ENCODE assay signal across 13 mouse cellular contexts in the genomic region with DNA sequence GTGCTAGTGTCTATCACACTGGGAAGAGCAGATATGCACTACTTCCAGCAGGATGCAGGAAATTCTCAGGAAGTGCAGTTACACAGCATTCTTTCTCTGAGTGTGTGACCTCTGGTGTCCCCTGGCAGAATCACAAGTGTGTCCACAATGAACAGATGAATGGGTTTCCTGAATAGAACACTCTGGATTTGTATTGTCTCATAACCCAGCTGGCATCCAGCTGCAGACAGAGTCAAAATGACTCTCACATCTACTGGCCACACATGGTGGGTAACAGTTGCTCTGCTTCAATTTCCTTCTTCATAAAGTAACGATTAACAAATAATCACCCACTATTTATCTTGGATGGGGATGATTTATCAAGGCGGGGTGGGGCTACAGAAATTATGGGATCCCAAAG. TPM values are rescaled to one million over a fixed set of nuclear protein-coding genes. Genes with fewer than 3 reads are reported as not detected.
A peak's percentile ranks its signal among the peaks of the same experiment; 100 is the strongest.
DNase-seq lines count a peak whose midpoint lies in the region; ATAC-seq and TF ChIP-seq lines count a peak whose summit lies in the region.
"Had no signal": no experiment of that assay in that cellular context is flagged by ENCODE, and none has a peak within 500 bp of the region (broad histone marks: within the 10 kb centered on the region; RNA-seq: fewer than 3 reads in every experiment).

No protein-coding gene starts in this region.

- no peak for DNase-seq in heart, postnatal 0 days (ENCODE audit: low spot score)
- peak; percentile 45 for DNase-seq in Muller cell, postnatal 12 days (ENCODE audit: inconsistent ontology term)
- peak; percentile 24 for DNase-seq in forebrain, postnatal 0 days
- peak; percentile 43 for DNase-seq in lung, postnatal 25 days (ENCODE audit: low spot score)
- no peak for DNase-seq in adrenal gland, postnatal 10 days
- no peak for DNase-seq in gastrocnemius, postnatal 4 days (ENCODE audit: low spot score in 2 of 2)
- DNase-seq in cerebellum, adult 8-10 months, result no peak
- DNase-seq: thymus, adult 2 months had no signal

- H3K27ac ChIP-seq in heart, postnatal 0 days (ENCODE audit: low read depth), result no peak overlapping the region
- H3K27ac ChIP-seq in heart, embryonic 11.5 days (ENCODE audit: low read depth, low read length), result no peak overlapping the region
- peak overlapping the region; percentile 79 for H3K27ac ChIP-seq in forebrain, postnatal 0 days (ENCODE audit: low read depth, low read length)
- H3K27ac ChIP-seq: embryonic facial prominence, embryonic 15.5 days had no signal

- H3K27me3 ChIP-seq in heart, postnatal 0 days (ENCODE audit: control insufficient read depth, insufficient read depth, low read length), result no peaks in the 10 kb centered on the region
- H3K27me3 ChIP-seq in heart, embryonic 11.5 days (ENCODE audit: control insufficient read depth, insufficient read depth, low read length), result no peaks in the 10 kb centered on the region
- H3K27me3 ChIP-seq in forebrain, postnatal 0 days (ENCODE audit: insufficient read depth, low read length), result no peaks in the 10 kb centered on the region
- H3K27me3 ChIP-seq: embryonic facial prominence, embryonic 15.5 days had no signal

- no peak overlapping the region for H3K4me3 ChIP-seq in heart, postnatal 0 days (ENCODE audit: low read depth, low read length)
- H3K4me3 ChIP-seq in heart, embryonic 11.5 days (ENCODE audit: low read depth, low read length), result no peak overlapping the region
- no peak overlapping the region for H3K4me3 ChIP-seq in forebrain, postnatal 0 days (ENCODE audit: low read depth, low read length)
- H3K4me3 ChIP-seq: embryonic facial prominence, embryonic 15.5 days had no signal

- WGBS in heart, postnatal 0 days, result 54% methylated on average over 2 of the region's 2 CpGs
- WGBS in heart, embryonic 11.5 days (ENCODE audit: insufficient replicate concordance), result 80% methylated on average over 2 of the region's 2 CpGs
- 53% methylated on average over 2 of the region's 2 CpGs for WGBS in forebrain, postnatal 0 days

- no peak for TF ChIP-seq EP300 in heart, postnatal 0 days (IDR thresholded peaks at IDR 0.05; ENCODE audit: low read depth)

- no peak overlapping the region for H3K4me2 ChIP-seq in heart, postnatal 0 days (ENCODE audit: low read depth, low read length)
- no peak overlapping the region for H3K4me2 ChIP-seq in heart, embryonic 11.5 days
- H3K4me2 ChIP-seq in forebrain, postnatal 0 days (ENCODE audit: low read depth), result 0 out of 2 replicates have a peak overlapping the region, but pooled peaks have one; percentile 5
- H3K4me2 ChIP-seq: embryonic facial prominence, embryonic 15.5 days had no signal

- H3K9me3 ChIP-seq in heart, postnatal 0 days (replicated peaks; ENCODE audit: control insufficient read depth, low read length), result no peaks in the 10 kb centered on the region
- H3K9me3 ChIP-seq in heart, embryonic 11.5 days (replicated peaks; ENCODE audit: control insufficient read depth, low read length), result no peaks in the 10 kb centered on the region
- no peaks in the 10 kb centered on the region for H3K9me3 ChIP-seq in forebrain, postnatal 0 days (ENCODE audit: low read length)
- H3K9me3 ChIP-seq: embryonic facial prominence, embryonic 15.5 days had no signal

- H3K4me1 ChIP-seq in heart, postnatal 0 days (ENCODE audit: control insufficient read depth, insufficient read depth), result no peaks in the 10 kb centered on the region
- no peaks in the 10 kb centered on the region for H3K4me1 ChIP-seq in heart, embryonic 11.5 days (ENCODE audit: control insufficient read depth, insufficient read depth, low read length)
- peaks cover 18% of the 10 kb centered on the region for H3K4me1 ChIP-seq in forebrain, postnatal 0 days (ENCODE audit: insufficient read depth)
- H3K4me1 ChIP-seq: embryonic facial prominence, embryonic 15.5 days had no signal

- 0 out of 2 replicates have a peak, but pooled peaks have one; percentile 8 for ATAC-seq in heart, postnatal 0 days (ENCODE audit: insufficient read depth, low read depth)
- no peak for ATAC-seq in heart, embryonic 11.5 days (replicated peaks; ENCODE audit: insufficient number of reproducible peaks, low FRiP score, low TSS enrichment)
- peak; percentile 28; the same call in 1 of the 2 replicates for ATAC-seq in forebrain, postnatal 0 days

- TF ChIP-seq CTCF in heart, postnatal 0 days (IDR thresholded peaks at IDR 0.05; ENCODE audit: low read depth), result no peak
- TF ChIP-seq CTCF in forebrain, postnatal 0 days (IDR thresholded peaks at IDR 0.05; ENCODE audit: low read depth), result 0 out of 2 replicates have a peak, but pooled peaks have one; percentile 5

- no peak overlapping the region for H3K9ac ChIP-seq in heart, postnatal 0 days (replicated peaks; ENCODE audit: low read depth, low read length)
- H3K9ac ChIP-seq in heart, embryonic 11.5 days (ENCODE audit: low read depth, low read length), result no peak overlapping the region
- no peak overlapping the region for H3K9ac ChIP-seq in forebrain, postnatal 0 days
- H3K9ac ChIP-seq: embryonic facial prominence, embryonic 15.5 days had no signal

- H3K36me3 ChIP-seq in heart, postnatal 0 days (replicated peaks; ENCODE audit: control insufficient read depth, insufficient read depth, low read length), result no peaks in the 10 kb centered on the region
- no peaks in the 10 kb centered on the region for H3K36me3 ChIP-seq in heart, embryonic 11.5 days (ENCODE audit: control insufficient read depth, insufficient read depth, low read length)
- no peaks in the 10 kb centered on the region for H3K36me3 ChIP-seq in forebrain, postnatal 0 days (ENCODE audit: insufficient read depth)
- H3K36me3 ChIP-seq: embryonic facial prominence, embryonic 15.5 days had no signal

RNA-seq across cellular contexts. Expression of gene D430041D05Rik, which starts 43.5 kb away (rescaled TPM):
- total RNA-seq in heart, postnatal 0 days (2014; rRNA removed; ENCODE audit: low replicate concordance), result not detected in 2 replicates
- polyA plus RNA-seq in heart, postnatal 0 days (2015; fragmentation: Nextera tagmentation; extraction: Ambion mirVana), result 0.03 TPM in 1 of 2 replicates, not detected in the other
- 0.30 and 0.34 TPM in 2 replicates for polyA plus RNA-seq in heart, embryonic 11.5 days (2014; fragmentation: Nextera tagmentation; extraction: Ambion mirVana)
- total RNA-seq in forebrain, postnatal 0 days (2014; rRNA removed), result 51.2 and 58.9 TPM in 2 replicates
- polyA plus RNA-seq in forebrain, postnatal 0 days (2015; fragmentation: Nextera tagmentation; extraction: Ambion mirVana), result 8.2 and 11.1 TPM in 2 replicates
- total RNA-seq in adrenal gland, postnatal 10 days (2021), result 1 to 10 TPM; 3.8 TPM
- total RNA-seq in gastrocnemius, postnatal 4 days (2021), result 1 to 10 TPM; 2.5 to 2.8 TPM
- total RNA-seq: granulocyte monocyte progenitor cell, adult 5-6 weeks had no signal
- polyA plus RNA-seq: large intestine, adult 2 months; small intestine, adult 2 months had no signal

Comparison
In these comparisons a context has a peak if more than half of its experiments do, and no peak if none do; other contexts are left out.
1. DNase-seq: peak in Muller cell, postnatal 12 days (single experiment), forebrain, postnatal 0 days (single experiment) and lung, postnatal 25 days (single experiment); none in heart, postnatal 0 days (single experiment), adrenal gland, postnatal 10 days (single experiment), gastrocnemius, postnatal 4 days (0 of 2) and cerebellum, adult 8-10 months (single experiment).
2. RNA of gene D430041D05Rik, which starts 43.5 kb away (total RNA-seq): 51.2 to 58.9 TPM in forebrain, postnatal 0 days; 3.8 TPM in adrenal gland, postnatal 10 days, 2.5 to 2.8 TPM in gastrocnemius, postnatal 4 days and not detected in heart, postnatal 0 days; every median in the first group is over 10 times any median in the second.